Mouse (Mus musculus) G1E (cell line): ENCODE results near the gene Myb. TPM values are rescaled to one million over a fixed set of nuclear protein-coding genes. Genes with fewer than 3 reads are reported as not detected.

ENCODE experiments used
- ATAC-seq: 2 replicates; pipeline ENCODE4 v1.8.0; 2016; ENCODE audit warnings: mild to moderate bottlenecking; ENCODE audit not compliant: insufficient number of reproducible peaks, poor library complexity, low FRiP score, severe bottlenecking; ENCODE audit errors: extremely low read depth
- DNase-seq: peaks from one replicate; pipeline ENCODE4 v3.0.0; 2012; ENCODE audit warnings: low spot score
- H3K27me3 ChIP-seq: 2 replicates; pipeline ENCODE4 v1.6.1; 2012; ENCODE audit warnings: mild to moderate bottlenecking, low read length, inconsistent platforms; ENCODE audit not compliant: insufficient read depth
- H3K36me3 ChIP-seq: replicated peaks from 2 replicates; pipeline ENCODE3; 2012; ENCODE audit warnings: mild to moderate bottlenecking, inconsistent platforms
- H3K4me1 ChIP-seq: 2 replicates; pipeline ENCODE4 v1.6.1; 2012; ENCODE audit warnings: low read depth, low read length, inconsistent platforms, mixed read lengths; ENCODE audit not compliant: insufficient read depth
- H3K4me3 ChIP-seq: 2 replicates; pipeline ENCODE4 v1.5.1; 2012; ENCODE audit warnings: low read depth, mild to moderate bottlenecking, inconsistent platforms, low read length, moderate library complexity, mixed read lengths
- H3K9me3 ChIP-seq: replicated peaks from 2 replicates; pipeline ENCODE4 v1.6.1; 2012; ENCODE audit warnings: inconsistent platforms
- CTCF ChIP-seq: IDR thresholded peaks from 2 replicates; pipeline ENCODE4 v1.5.1; 2012; ENCODE audit warnings: low read depth, low read length, inconsistent platforms, mixed read lengths
- GATA1 ChIP-seq: IDR thresholded peaks from 2 replicates; pipeline ENCODE4 v1.6.1; 2012; ENCODE audit warnings: borderline replicate concordance, low read length, inconsistent platforms, mixed read lengths
- GATA2 ChIP-seq: IDR thresholded peaks from 2 replicates; pipeline ENCODE4 v1.6.1; 2012; ENCODE audit warnings: low read depth, low read length, inconsistent platforms, borderline replicate concordance
- POLR2AphosphoS5 ChIP-seq: IDR thresholded peaks from 2 replicates; pipeline ENCODE4 v1.6.1; 2012; ENCODE audit warnings: low read depth, low read length, inconsistent platforms; ENCODE audit not compliant: insufficient replicate concordance
- TAL1 ChIP-seq: conservative IDR thresholded peaks from 2 replicates; pipeline ENCODE4 v1.6.1; 2012; ENCODE audit warnings: low read depth, low read length, inconsistent platforms, mixed read lengths
- polyA plus RNA-seq: library from polyadenylated mRNA; stranded (reverse); fragments of >175 nt; gene quantifications from 2 replicates; pipeline ENCODE4 v1.2.3, GENCODE M21; 2012
- total RNA-seq, 2 experiments: library from RNA; stranded (forward) in 1 of 2; stranded (reverse) in 1 of 2; fragments of 200-1000 nt in 1 of 2; fragments of >200 nt in 1 of 2; fragmentation: Nextera tagmentation in 1 of 2; gene quantifications; 2 replicates each; pipeline ENCODE4 v1.2.3; 2014 to 2017

The Myb gene
- total RNA-seq (2014; fragmentation: Nextera tagmentation) (399 and 427 TPM in 2 replicates), total RNA-seq (2017) (258 and 268 TPM in 2 replicates), polyA plus RNA-seq (40.0 and 49.3 TPM in 2 replicates)

DNA sequence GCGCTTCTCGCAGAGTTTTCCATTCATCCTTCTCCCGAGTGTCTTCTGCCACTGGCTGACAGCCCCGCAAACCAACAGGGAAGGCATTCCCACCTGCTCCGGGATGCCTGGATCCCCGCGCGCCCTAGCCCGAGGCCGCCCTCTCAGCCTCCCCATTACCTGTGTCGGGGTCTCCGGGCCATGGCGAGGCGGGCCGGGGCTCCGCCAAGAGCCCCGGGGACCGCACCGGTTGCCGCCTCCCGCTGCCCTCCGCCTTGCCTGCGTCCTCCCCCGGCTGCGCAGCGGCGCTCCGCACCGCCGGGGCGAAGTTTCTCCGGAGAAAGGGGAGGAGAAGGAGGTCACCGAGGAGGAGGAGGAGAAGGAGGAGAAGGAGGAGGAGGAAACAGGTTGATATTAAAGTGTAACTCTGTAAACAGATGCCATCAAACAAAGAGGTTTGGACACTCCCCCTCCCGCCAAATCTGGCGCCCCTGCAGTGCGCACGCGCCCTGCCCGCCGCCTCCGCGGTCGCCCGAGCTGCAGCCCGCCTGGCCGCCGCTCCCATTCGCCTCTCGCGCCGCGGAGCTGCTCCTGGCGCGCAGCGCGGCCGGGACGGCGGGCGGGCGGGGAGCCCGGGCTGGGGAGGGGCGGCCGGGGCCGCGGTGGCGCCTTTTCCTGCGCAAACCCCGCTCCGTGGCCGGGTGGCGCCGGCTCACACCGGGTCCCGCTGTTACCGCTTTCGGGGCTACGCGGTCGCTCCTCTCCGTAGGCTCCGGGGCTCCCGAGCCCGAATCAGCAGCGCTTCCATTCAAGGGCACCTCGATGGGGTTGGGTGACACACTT, at the start of gene Myb:
Gene Myb (minus strand): TSS at position 448 of the 822 bp plus-strand sequence.
- H3K27me3 ChIP-seq: no peaks in the 10 kb centered on the region
- H3K9me3 ChIP-seq: no peaks in the 10 kb centered on the region
- DNase-seq (peak; percentile 78), ATAC-seq (peak; percentile 41; the same call in 1 of the 2 replicates)
- H3K4me1 ChIP-seq: peaks cover 39% of the 10 kb centered on the region
- no peak for TF ChIP-seq GATA2
- TF ChIP-seq TAL1: no peak
- TF ChIP-seq CTCF: no peak
- TF ChIP-seq GATA1: no peak
- TF ChIP-seq POLR2AphosphoS5: no peak
- peaks cover 31% of the 10 kb centered on the region for H3K36me3 ChIP-seq
- peak within 1 kb of the TSS; percentile 93 for H3K4me3 ChIP-seq

DNA sequence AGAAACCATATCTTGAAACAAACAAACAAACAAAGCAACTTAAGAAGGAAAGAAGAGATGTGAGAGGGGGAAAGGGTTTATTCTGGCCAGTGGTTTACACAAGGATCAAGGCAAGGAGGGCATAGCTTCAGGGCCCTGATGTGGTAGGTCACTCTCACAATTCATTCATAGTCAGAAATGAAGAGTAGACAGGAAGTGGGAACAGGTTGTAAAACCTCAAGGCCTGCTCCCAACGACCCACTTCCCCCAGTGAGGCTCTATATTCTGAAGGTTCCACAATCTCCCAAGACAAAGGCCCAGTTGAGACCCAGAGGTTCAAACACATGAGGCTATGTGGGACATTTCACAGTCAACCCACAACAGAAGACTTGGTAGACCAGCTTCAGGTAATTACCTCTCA, 46.6 kb upstream of the Myb start:
- H3K4me3 ChIP-seq: no peak overlapping the region
- peaks cover 42% of the 10 kb centered on the region for H3K4me1 ChIP-seq
- H3K36me3 ChIP-seq: no peaks in the 10 kb centered on the region
- H3K9me3 ChIP-seq: no peaks in the 10 kb centered on the region
- ATAC-seq (no peak), DNase-seq (no peak)
- TF ChIP-seq GATA1: no peak
- TF ChIP-seq POLR2AphosphoS5: no peak
- no peak for TF ChIP-seq CTCF
- no peak for TF ChIP-seq GATA2
- TF ChIP-seq TAL1: no peak
- no peaks in the 10 kb centered on the region for H3K27me3 ChIP-seq

- DNase-seq: no peak
- Histone ChIP-seq H3K36me3 (no peaks in the 10 kb centered on the region), H3K27me3 (no peaks in the 10 kb centered on the region), H3K9me3 (no peaks in the 10 kb centered on the region), H3K4me1 (peaks cover 44% of the 10 kb centered on the region), H3K4me3 (no peak overlapping the region)
- no peak for ATAC-seq
- no peak for TF ChIP-seq TAL1
- no peak for TF ChIP-seq GATA1
- TF ChIP-seq POLR2AphosphoS5: no peak
- no peak for TF ChIP-seq GATA2
- no peak for TF ChIP-seq CTCF
Measured at GRCm38 (mm10) chr10:21206232-21206631, 45.4 kb upstream of the Myb start.

DNA sequence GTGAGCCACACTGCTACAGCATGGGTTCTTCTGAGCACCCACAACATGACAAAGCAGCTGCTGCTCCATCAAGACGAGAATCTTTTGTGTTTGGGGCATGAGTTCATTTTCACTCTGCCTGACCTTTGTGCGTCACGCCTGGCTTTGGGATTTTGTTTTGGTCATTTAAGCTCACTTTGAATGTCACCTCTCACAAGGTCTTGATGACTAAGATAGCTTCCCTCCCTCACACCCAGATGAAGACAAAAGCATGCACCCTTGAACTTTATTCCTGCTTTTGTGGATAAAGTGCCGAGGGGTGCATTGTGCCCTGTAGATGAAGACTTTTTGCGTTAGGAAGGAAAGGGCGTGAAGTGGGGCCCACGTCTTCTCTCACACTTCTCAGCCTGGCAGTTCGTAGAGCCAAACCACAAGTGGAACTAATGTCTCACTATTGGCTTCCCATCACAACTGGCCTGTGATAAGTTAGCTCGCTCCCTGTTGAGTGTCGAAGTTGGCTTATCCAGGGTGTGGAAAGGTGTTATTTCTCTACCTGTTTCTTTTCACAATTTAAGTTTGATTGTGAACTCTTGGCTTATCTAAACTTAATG, 43.8 kb upstream of the Myb start:
- no peak for ATAC-seq
- H3K9me3 ChIP-seq: no peaks in the 10 kb centered on the region
- TF ChIP-seq TAL1 (no peak), POLR2AphosphoS5 (no peak), GATA2 (no peak), CTCF (no peak), GATA1 (no peak)
- no peaks in the 10 kb centered on the region for H3K27me3 ChIP-seq
- no peak overlapping the region for H3K4me3 ChIP-seq
- H3K36me3 ChIP-seq: no peaks in the 10 kb centered on the region
- peaks cover 49% of the 10 kb centered on the region for H3K4me1 ChIP-seq
- DNase-seq: no peak

DNA sequence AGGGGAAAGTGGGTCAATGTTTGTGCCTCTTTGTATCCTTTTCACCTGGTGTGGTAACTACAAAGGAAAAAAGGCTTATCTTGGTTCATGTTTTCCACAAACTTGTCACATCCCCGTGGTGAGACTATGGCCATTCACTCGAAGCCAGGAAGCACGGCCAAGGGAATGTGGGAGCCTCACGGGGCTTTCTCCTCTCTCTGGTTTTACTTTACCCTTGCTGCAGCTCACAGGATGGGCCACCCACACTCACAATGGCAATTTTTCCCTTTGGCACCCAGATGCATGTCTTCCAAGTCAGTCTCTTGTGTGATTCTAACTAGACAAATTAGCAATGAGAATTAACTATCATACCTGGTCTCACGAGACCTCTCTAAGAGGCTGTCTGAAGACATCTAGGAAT, 43.1 kb upstream of the Myb start:
- ATAC-seq (no peak), DNase-seq (no peak)
- Histone ChIP-seq H3K9me3 (no peaks in the 10 kb centered on the region), H3K36me3 (no peaks in the 10 kb centered on the region), H3K4me3 (no peak overlapping the region), H3K4me1 (peaks cover 52% of the 10 kb centered on the region), H3K27me3 (no peaks in the 10 kb centered on the region)
- TF ChIP-seq GATA1 (no peak), TAL1 (no peak), POLR2AphosphoS5 (no peak), GATA2 (no peak), CTCF (no peak)

GRCm38 (mm10) chr10:21203461-21203860, 42.7 kb upstream of the Myb start:
- H3K9me3 ChIP-seq: no peaks in the 10 kb centered on the region
- no peaks in the 10 kb centered on the region for H3K27me3 ChIP-seq
- H3K4me1 ChIP-seq: peaks cover 55% of the 10 kb centered on the region
- no peaks in the 10 kb centered on the region for H3K36me3 ChIP-seq
- ATAC-seq: no peak
- no peak for TF ChIP-seq CTCF
- no peak for DNase-seq
- H3K4me3 ChIP-seq: no peak overlapping the region
